Mouse (Mus musculus): ENCODE data around the gene Ndufa13.

- TF ChIP-seq ZC3H11A (IDR thresholded peaks at IDR 0.05; ENCODE audit: borderline replicate concordance, low read depth, low read length) (no peak), HCFC1 (IDR thresholded peaks at IDR 0.05; ENCODE audit: borderline replicate concordance, insufficient read depth, low read length) (no peak), MAFK (IDR thresholded peaks at IDR 0.05; ENCODE audit: insufficient read depth, low read depth, low read length) (no peak)
Measured at GRCm38 (mm10) chr8:69893863-69894262, 8.5 kb downstream of the Ndufa13 start.
